Mouse (Mus musculus): Measurements from ENCODE around the gene Ccdc50.

Gene Ccdc50

GRCm38 (mm10) chr16:27396951-27397350 is 8.3 kb downstream of the Ccdc50 start:
- no peak for DNase-seq

GRCm38 (mm10) chr16:27399026-27399718 is 10.5 kb downstream of the Ccdc50 start:
- no peak for DNase-seq

- DNase-seq = no peak
Observed at GRCm38 (mm10) chr16:27399719-27400253, 11.1 kb downstream of the Ccdc50 start.

GRCm38 (mm10) chr16:27401579-27401978 is 12.9 kb downstream of the Ccdc50 start:
- no peak for DNase-seq

- DNase-seq = no peak
Observed at GRCm38 (mm10) chr16:27404107-27404506, 15.4 kb downstream of the Ccdc50 start.

- no peak for DNase-seq
Observed at GRCm38 (mm10) chr16:27416937-27417584, 28.4 kb downstream of the Ccdc50 start.

- DNase-seq = no peak
Observed at GRCm38 (mm10) chr16:27417632-27418031, 29.0 kb downstream of the Ccdc50 start.

- no peak for DNase-seq
Observed at GRCm38 (mm10) chr16:27420982-27421381, 32.3 kb downstream of the Ccdc50 start.

GRCm38 (mm10) chr16:27435034-27435433 is 46.4 kb downstream of the Ccdc50 start:
- DNase-seq = no peak

GRCm38 (mm10) chr16:27443941-27444340 is 55.3 kb downstream of the Ccdc50 start:
- DNase-seq = peak; percentile 33

- no peak for DNase-seq
Observed at GRCm38 (mm10) chr16:27449360-27449759, 60.7 kb downstream of the Ccdc50 start.

GRCm38 (mm10) chr16:27450655-27451054 is 62.0 kb downstream of the Ccdc50 start:
- DNase-seq = no peak

- no peak for DNase-seq
Observed at GRCm38 (mm10) chr16:27453396-27453795, 64.7 kb downstream of the Ccdc50 start.

GRCm38 (mm10) chr16:27453823-27454222 is 65.2 kb downstream of the Ccdc50 start:
- no peak for DNase-seq

GRCm38 (mm10) chr16:27457273-27457672 is 68.6 kb downstream of the Ccdc50 start:
- peak; percentile 80 for DNase-seq

GRCm38 (mm10) chr16:27468731-27469130 is 80.1 kb downstream of the Ccdc50 start:
- no peak for DNase-seq

GRCm38 (mm10) chr16:27471389-27471788 is 82.7 kb downstream of the Ccdc50 start:
- no peak for DNase-seq

- DNase-seq = no peak
Observed at GRCm38 (mm10) chr16:27483834-27484233, 95.2 kb downstream of the Ccdc50 start.
